Mouse (Mus musculus) CD8-positive naive resting alpha-beta T cell, adult 2 months (primary cell): ENCODE results near the gene Igdcc4.

Experiments used
- DNase-seq, 2 experiments: peaks; one replicate each; pipeline ENCODE4 v3.0.0; 2022; ENCODE audit warnings: low read depth in 2 of 2, low spot score in 2 of 2

The Igdcc4 gene

GRCm38 (mm10) chr9:65109132-65110072, 8.1 kb downstream of the Igdcc4 start:
- no peak for DNase-seq

- no peak for DNase-seq
Measured at GRCm38 (mm10) chr9:65111698-65112097, 10.4 kb downstream of the Igdcc4 start.

GRCm38 (mm10) chr9:65113694-65114093, 12.4 kb downstream of the Igdcc4 start:
- DNase-seq: no peak

- DNase-seq: no peak
Measured at GRCm38 (mm10) chr9:65115891-65116290, 14.6 kb downstream of the Igdcc4 start.

- no peak for DNase-seq
Measured at GRCm38 (mm10) chr9:65117516-65117915, 16.2 kb downstream of the Igdcc4 start.

- no peak for DNase-seq
Measured at GRCm38 (mm10) chr9:65120935-65121334, 19.6 kb downstream of the Igdcc4 start.

- DNase-seq: no peak
Measured at GRCm38 (mm10) chr9:65122545-65122944, 21.3 kb downstream of the Igdcc4 start.

- DNase-seq: no peak
Measured at GRCm38 (mm10) chr9:65123552-65124168, 22.4 kb downstream of the Igdcc4 start.

- DNase-seq: no peak
Measured at GRCm38 (mm10) chr9:65128123-65128815, 27.0 kb downstream of the Igdcc4 start.

GRCm38 (mm10) chr9:65131717-65132116, 30.4 kb downstream of the Igdcc4 start:
- no peak for DNase-seq

- DNase-seq: peak; percentile 68 to 78
Measured at GRCm38 (mm10) chr9:65133739-65134138, 32.5 kb downstream of the Igdcc4 start.

GRCm38 (mm10) chr9:65135126-65135525, 33.8 kb downstream of the Igdcc4 start:
- DNase-seq: no peak

- DNase-seq: no peak
Measured at GRCm38 (mm10) chr9:65140491-65140890, 39.2 kb downstream of the Igdcc4 start.

- DNase-seq: no peak
Measured at GRCm38 (mm10) chr9:65140936-65141305, 39.6 kb downstream of the Igdcc4 start, which contains the start of gene Igdcc3. TSS of gene Igdcc3 (plus strand) at chr9:65141189.

- peak; percentile 3 to 11 for DNase-seq
Measured at GRCm38 (mm10) chr9:65141306-65141975, 40.2 kb downstream of the Igdcc4 start.

- DNase-seq: no peak
Measured at GRCm38 (mm10) chr9:65141976-65142318, 40.7 kb downstream of the Igdcc4 start.

- DNase-seq: no peak
Measured at GRCm38 (mm10) chr9:65142399-65142798, 41.1 kb downstream of the Igdcc4 start.

GRCm38 (mm10) chr9:65146001-65146400, 44.7 kb downstream of the Igdcc4 start:
- no peak for DNase-seq

GRCm38 (mm10) chr9:65148507-65148906, 47.2 kb downstream of the Igdcc4 start:
- DNase-seq: no peak

GRCm38 (mm10) chr9:65152711-65153330, 51.5 kb downstream of the Igdcc4 start:
- no peak for DNase-seq

GRCm38 (mm10) chr9:65153331-65153711, 52.0 kb downstream of the Igdcc4 start:
- no peak for DNase-seq
